Mouse (Mus musculus) macrophage (primary cell): ENCODE results near the gene Otud5. TPM values are rescaled to one million over a fixed set of nuclear protein-coding genes. Genes with fewer than 3 reads are reported as not detected.

Source experiments
- H3K27ac ChIP-seq: fragments of 350-480 bp; formaldehyde crosslinking; 2 replicates; pipeline ENCODE4 v1.9.0; 2021
- H3K36me3 ChIP-seq: fragments of 350-480 bp; formaldehyde crosslinking; 2 replicates; pipeline ENCODE4 v1.9.0; 2021; ENCODE audit errors: inconsistent target
- H3K4me3 ChIP-seq: fragments of 350-480 bp; formaldehyde crosslinking; 2 replicates; pipeline ENCODE4 v1.9.0; 2021; ENCODE audit errors: inconsistent target
- H3K79me2 ChIP-seq: fragments of 350-480 bp; formaldehyde crosslinking; 2 replicates; pipeline ENCODE4 v1.9.0; 2021; ENCODE audit errors: inconsistent target
- WGBS: methylation state at CpG from one replicate; pipeline ENCODE4 v1.1.7; 2026; ENCODE audit warnings: inconsistent platforms; ENCODE audit not compliant: missing documents; 5-methylcytosine and 5-hydroxymethylcytosine counted together
- polyA plus RNA-seq: library from polyadenylated mRNA; stranded (reverse); fragments of 250-400 nt; gene quantifications from 3 replicates; pipeline ENCODE4 v1.2.4, GENCODE M21; 2018; ENCODE audit warnings: inconsistent platforms

Otud5 gene
- polyA plus RNA-seq, 1 experiment from 2014 or later, result 61.3 TPM

GRCm38 (mm10) chrX:7864551-7864950 lies 23.4 kb downstream of the Otud5 start:
- H3K4me3 ChIP-seq, result no peak overlapping the region
- H3K79me2 ChIP-seq, result peaks cover 68% of the 10 kb centered on the region
- H3K27ac ChIP-seq, result peak overlapping the region; percentile 35
- H3K36me3 ChIP-seq, result no peaks in the 10 kb centered on the region
- 14% methylated on average over 1 of the region's 3 CpGs for WGBS

GRCm38 (mm10) chrX:7865343-7865742 lies 24.2 kb downstream of the Otud5 start:
- Histone ChIP-seq H3K79me2 (peaks cover 60% of the 10 kb centered on the region), H3K36me3 (no peaks in the 10 kb centered on the region), H3K27ac (peak overlapping the region; percentile 35), H3K4me3 (no peak overlapping the region)
- 25% methylated on average over 2 of the region's 2 CpGs for WGBS

- Histone ChIP-seq H3K36me3 (no peaks in the 10 kb centered on the region), H3K79me2 (peaks cover 56% of the 10 kb centered on the region), H3K27ac (0 out of 2 replicates have a peak overlapping the region, but pooled peaks have one; percentile 35), H3K4me3 (no peak overlapping the region)
- WGBS, result 17% methylated on average over 2 of the region's 2 CpGs
These were observed 24.6 kb downstream of the Otud5 start for GRCm38 (mm10) chrX:7865786-7866185.

GRCm38 (mm10) chrX:7867141-7867540 lies 26.0 kb downstream of the Otud5 start:
- H3K4me3 ChIP-seq, result no peak overlapping the region
- H3K36me3 ChIP-seq, result no peaks in the 10 kb centered on the region; the same call in 1 of the 2 replicates
- H3K27ac ChIP-seq, result no peak overlapping the region
- H3K79me2 ChIP-seq, result peaks cover 43% of the 10 kb centered on the region
- WGBS, result 100% methylated on average over 1 of the region's 1 CpGs

- H3K36me3 ChIP-seq, result no peaks in the 10 kb centered on the region; the same call in 1 of the 2 replicates
- H3K4me3 ChIP-seq, result no peak overlapping the region
These were observed 27.3 kb downstream of the Otud5 start for GRCm38 (mm10) chrX:7868506-7868905.

GRCm38 (mm10) chrX:7869826-7870225 lies 28.7 kb downstream of the Otud5 start:
- no peak overlapping the region for H3K4me3 ChIP-seq
- 68% methylated on average over 3 of the region's 3 CpGs for WGBS
- H3K27ac ChIP-seq, result no peak overlapping the region
- no peaks in the 10 kb centered on the region; the same call in 1 of the 2 replicates for H3K36me3 ChIP-seq
- H3K79me2 ChIP-seq, result peaks cover 22% of the 10 kb centered on the region

More at GRCm38 (mm10) chrX:7868506-7868905, 27.3 kb downstream of the Otud5 start:
- H3K79me2 ChIP-seq, result peaks cover 29% of the 10 kb centered on the region
- no peak overlapping the region for H3K27ac ChIP-seq
- WGBS, result 29% methylated on average over 2 of the region's 2 CpGs

GRCm38 (mm10) chrX:7878007-7878419 lies 36.8 kb downstream of the Otud5 start, which contains the start of gene Pim2:
TSS of gene Pim2 (plus strand) at chrX:7878262.
- H3K79me2 ChIP-seq, result no peaks in the 10 kb centered on the region
- peak within 1 kb of the TSS; percentile 31 for H3K4me3 ChIP-seq
- no peaks in the 10 kb centered on the region for H3K36me3 ChIP-seq
- no peak within 1 kb of the TSS for H3K27ac ChIP-seq
- WGBS, result 20% methylated on average over 38 of the region's 38 CpGs

GRCm38 (mm10) chrX:7878495-7878894 lies 37.3 kb downstream of the Otud5 start:
- 37% methylated on average over 18 of the region's 21 CpGs for WGBS
- Histone ChIP-seq H3K27ac (no peak overlapping the region), H3K79me2 (no peaks in the 10 kb centered on the region), H3K36me3 (no peaks in the 10 kb centered on the region), H3K4me3 (peak overlapping the region; percentile 31)

- Histone ChIP-seq H3K79me2 (peaks cover 5% of the 10 kb centered on the region), H3K27ac (no peak overlapping the region), H3K4me3 (no peak overlapping the region), H3K36me3 (no peaks in the 10 kb centered on the region)
- 12% methylated on average over 8 of the region's 11 CpGs for WGBS
These were observed 38.7 kb downstream of the Otud5 start for GRCm38 (mm10) chrX:7879819-7880218.

GRCm38 (mm10) chrX:7883841-7884567 lies 42.8 kb downstream of the Otud5 start, which contains the start of gene Slc35a2:
TSS of gene Slc35a2 (plus strand) at chrX:7884028.
- 17% methylated on average over 49 of the region's 49 CpGs for WGBS
- H3K79me2 ChIP-seq, result peaks cover 19% of the 10 kb centered on the region
- H3K4me3 ChIP-seq, result peak within 1 kb of the TSS; percentile 59
- H3K36me3 ChIP-seq, result no peaks in the 10 kb centered on the region
- H3K27ac ChIP-seq, result peak within 1 kb of the TSS; percentile 59

- H3K27ac ChIP-seq, result peak overlapping the region; percentile 74
- 37% methylated on average over 13 of the region's 13 CpGs for WGBS
These were observed 57.0 kb downstream of the Otud5 start for GRCm38 (mm10) chrX:7898211-7898610.

GRCm38 (mm10) chrX:7898880-7899874 lies 58.0 kb downstream of the Otud5 start, which contains the start of the genes Pqbp1 and Timm17b:
TSS of gene Pqbp1 (minus strand) at chrX:7899269.
TSS of gene Timm17b (plus strand) at chrX:7899357.
- H3K27ac ChIP-seq, result peak within 1 kb of the TSS; percentile 74
- H3K79me2 ChIP-seq, result peaks cover 11% of the 10 kb centered on the region; the same call in 1 of the 2 replicates
- H3K4me3 ChIP-seq, result peak within 1 kb of the TSS; percentile 51
- H3K36me3 ChIP-seq, result no peaks in the 10 kb centered on the region
- 21% methylated on average over 51 of the region's 62 CpGs for WGBS

More at GRCm38 (mm10) chrX:7898211-7898610, 57.0 kb downstream of the Otud5 start:
- Histone ChIP-seq H3K4me3 (peak overlapping the region; percentile 51), H3K36me3 (no peaks in the 10 kb centered on the region), H3K79me2 (peaks cover 11% of the 10 kb centered on the region; the same call in 1 of the 2 replicates)

- 84% methylated on average over 5 of the region's 5 CpGs for WGBS
- Histone ChIP-seq H3K79me2 (no peaks in the 10 kb centered on the region; the same call in 1 of the 2 replicates), H3K4me3 (no peak overlapping the region), H3K27ac (no peak overlapping the region), H3K36me3 (no peaks in the 10 kb centered on the region)
These were observed 63.3 kb downstream of the Otud5 start for GRCm38 (mm10) chrX:7904441-7904840.

- WGBS, result 87% methylated on average over 4 of the region's 5 CpGs
- Histone ChIP-seq H3K79me2 (no peaks in the 10 kb centered on the region), H3K27ac (no peak within 1 kb of the TSS), H3K36me3 (no peaks in the 10 kb centered on the region), H3K4me3 (no peak within 1 kb of the TSS)
These were observed 66.6 kb downstream of the Otud5 start, which contains the start of gene Gm10491 for GRCm38 (mm10) chrX:7907735-7908134. TSS of gene Gm10491 (minus strand) at chrX:7907835.
